Mouse (Mus musculus) kidney, postnatal 4 days (tissue): ENCODE results near the gene Ube3b.
A peak's percentile ranks its signal among the peaks of the same experiment; 100 is the strongest.

Experiments used
- DNase-seq, 2 experiments: peaks; one replicate each; pipeline ENCODE4 v3.0.0; 2021; ENCODE audit warnings: mixed read lengths in 2 of 2

Ube3b gene

DNA sequence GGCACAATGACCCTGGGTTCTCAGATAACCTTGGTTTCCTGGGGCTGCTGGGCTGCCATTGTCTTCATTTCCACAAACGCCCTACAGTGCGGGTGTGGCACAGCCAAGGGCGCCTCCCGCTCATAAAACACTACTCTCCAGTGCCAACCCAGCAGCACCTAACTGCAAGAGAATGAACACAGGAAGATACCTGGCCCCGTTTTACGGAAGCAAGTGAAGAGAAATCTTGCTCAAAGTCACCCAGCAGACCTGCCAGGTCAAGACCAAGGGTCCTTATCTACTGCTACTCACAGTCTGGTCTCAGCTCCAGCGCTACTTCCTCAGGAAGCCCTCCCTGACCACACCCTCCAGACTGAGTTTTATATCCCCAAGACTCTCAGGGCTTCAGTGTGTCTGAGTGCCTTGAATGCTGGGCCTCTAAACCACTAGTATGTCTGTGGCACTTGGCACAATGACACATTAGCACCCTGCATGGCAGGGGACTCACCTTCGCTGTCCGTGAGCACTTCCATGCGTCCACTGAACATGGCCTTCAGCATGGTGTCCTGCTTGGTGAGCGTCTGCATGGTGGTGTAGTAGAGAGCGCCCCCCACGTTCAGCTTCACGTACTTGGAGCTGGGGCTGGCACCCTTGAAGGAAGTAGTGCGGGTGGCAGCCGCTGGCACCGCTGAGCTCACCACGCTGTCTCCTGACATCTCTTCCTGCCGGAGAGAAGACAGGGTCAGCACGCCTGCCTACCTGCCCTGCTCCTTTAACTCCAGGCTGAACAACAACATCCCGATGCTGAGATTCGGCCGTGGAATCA lies 5.8 kb upstream of the Ube3b start:
- DNase-seq, result no peak

GRCm38 (mm10) chr5:114378177-114378920 lies 2.1 kb upstream of the Ube3b start:
- no peak for DNase-seq

- no peak for DNase-seq
These were observed 1.5 kb upstream of the Ube3b start for GRCm38 (mm10) chr5:114378936-114379335.

DNA sequence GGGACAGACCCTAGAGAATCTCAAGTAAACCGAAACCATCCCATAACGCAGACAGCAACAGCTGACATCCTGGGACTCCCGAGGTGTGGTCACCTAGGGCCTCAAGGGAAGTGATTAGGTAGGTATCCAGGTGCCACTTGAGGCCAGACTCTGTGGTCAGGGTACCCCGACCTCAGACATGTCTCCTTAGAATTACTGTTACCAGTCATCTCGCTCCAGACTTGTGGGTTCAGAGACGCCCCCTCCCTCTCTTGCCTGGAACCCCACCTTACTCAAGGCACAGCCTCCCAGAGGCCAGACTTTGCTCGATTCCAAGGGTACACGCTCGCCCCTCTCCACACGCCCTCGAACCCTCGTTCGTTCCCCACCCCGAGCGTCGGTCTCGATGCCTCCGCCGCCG lies 644 bp upstream of the Ube3b start:
- DNase-seq, result no peak

GRCm38 (mm10) chr5:114381013-114381351 lies 575 bp downstream of the Ube3b start:
- no peak for DNase-seq

GRCm38 (mm10) chr5:114383184-114383904 lies 2.9 kb downstream of the Ube3b start:
- DNase-seq, result peak; percentile 76 to 77

- no peak for DNase-seq
These were observed 4.0 kb downstream of the Ube3b start for GRCm38 (mm10) chr5:114384448-114384847.

DNA sequence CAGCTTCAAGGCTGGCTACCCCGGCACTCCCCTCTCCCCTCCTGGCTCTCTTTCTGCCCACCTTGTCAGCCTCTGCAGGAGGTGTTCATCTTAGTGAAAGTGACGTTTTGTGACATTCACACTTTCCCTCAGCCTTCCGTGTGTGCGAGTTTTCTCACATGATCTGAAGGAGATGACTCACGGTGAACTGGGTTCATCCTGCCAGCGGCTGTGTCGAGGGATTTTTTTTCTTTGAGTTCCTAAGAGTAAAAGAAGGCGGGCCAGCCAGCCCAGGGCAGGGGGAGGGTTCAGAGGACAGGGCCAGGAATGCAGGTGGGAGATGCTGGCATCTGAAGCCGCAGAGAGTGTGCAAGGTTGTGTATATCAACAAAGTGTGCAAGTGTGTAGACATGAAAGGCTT lies 12.8 kb downstream of the Ube3b start:
- peak in 1 of 2 experiments; percentile 21 for DNase-seq

GRCm38 (mm10) chr5:114406592-114406991 lies 26.2 kb downstream of the Ube3b start:
- DNase-seq, result no peak

GRCm38 (mm10) chr5:114407269-114407668 lies 26.9 kb downstream of the Ube3b start:
- no peak for DNase-seq

- DNase-seq, result no peak
These were observed 27.4 kb downstream of the Ube3b start for GRCm38 (mm10) chr5:114407810-114408209.

DNA sequence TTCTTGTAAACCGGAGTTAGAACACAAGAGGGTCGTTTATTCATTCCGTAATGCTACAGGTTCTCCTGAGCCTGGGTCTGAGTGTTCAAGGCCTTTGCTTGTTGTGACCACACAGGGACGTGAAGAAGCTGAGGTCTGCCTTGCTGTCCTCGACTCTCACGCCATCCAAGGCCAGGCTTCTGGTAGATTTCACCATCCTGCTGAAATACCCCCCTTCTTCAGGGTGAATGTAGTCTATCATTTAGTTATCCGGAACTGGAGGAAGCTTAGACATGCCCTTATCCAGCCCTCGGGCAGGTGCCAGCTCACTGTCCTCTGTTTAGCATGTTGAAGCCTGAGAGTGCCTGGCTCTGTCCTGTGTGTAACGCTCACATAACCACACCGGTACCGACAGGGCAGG lies 28.4 kb downstream of the Ube3b start:
- no peak for DNase-seq

DNA sequence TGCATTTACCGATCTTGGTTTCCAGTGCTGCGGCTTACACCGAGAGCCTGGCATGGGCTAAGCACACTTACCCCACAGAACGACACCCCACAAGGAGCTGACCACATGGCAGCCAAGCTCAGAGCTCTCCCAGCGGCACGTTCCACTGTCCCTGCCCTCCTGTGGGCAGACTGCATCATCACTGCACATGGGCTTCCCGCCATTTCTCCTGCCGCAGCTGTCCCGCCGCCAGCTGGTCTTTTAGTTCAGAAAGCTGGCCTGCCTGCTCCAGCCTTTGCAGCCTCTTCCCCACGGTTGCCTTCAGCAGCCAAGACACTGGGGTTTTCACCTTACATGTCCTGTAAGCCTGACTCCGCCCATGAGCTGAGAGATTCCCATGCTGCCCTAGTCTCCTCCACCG lies 30.0 kb downstream of the Ube3b start:
- DNase-seq, result no peak

GRCm38 (mm10) chr5:114412361-114412998 lies 32.1 kb downstream of the Ube3b start:
- DNase-seq, result no peak

GRCm38 (mm10) chr5:114413067-114413735 lies 32.8 kb downstream of the Ube3b start:
- peak; percentile 24 to 44 for DNase-seq

- DNase-seq, result no peak
These were observed 35.2 kb downstream of the Ube3b start for GRCm38 (mm10) chr5:114415606-114416005.

- DNase-seq, result no peak
These were observed 36.4 kb downstream of the Ube3b start for GRCm38 (mm10) chr5:114416855-114417254.

DNA sequence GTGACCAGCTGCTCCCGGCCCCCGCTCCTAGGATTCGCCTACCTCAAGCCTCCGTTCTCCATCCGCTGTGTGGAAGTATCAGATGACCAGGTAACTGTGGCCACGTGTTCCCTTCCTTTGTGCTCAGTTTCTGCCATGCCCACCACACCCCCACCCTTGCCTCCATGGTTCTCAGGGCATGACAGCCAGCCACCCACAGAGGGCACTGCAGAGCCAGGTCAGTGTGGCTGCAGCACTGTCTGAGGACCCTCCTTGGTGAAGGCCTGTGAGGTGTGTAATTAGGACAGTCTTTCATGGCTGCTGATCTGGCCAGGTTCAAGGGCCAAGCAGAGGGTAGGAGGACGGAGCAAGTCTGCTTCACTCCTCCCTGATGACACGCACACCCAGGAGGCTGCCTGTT lies 38.1 kb downstream of the Ube3b start:
- peak; percentile 55 to 62 for DNase-seq

GRCm38 (mm10) chr5:114421561-114422298 lies 41.3 kb downstream of the Ube3b start:
- no peak for DNase-seq

DNA sequence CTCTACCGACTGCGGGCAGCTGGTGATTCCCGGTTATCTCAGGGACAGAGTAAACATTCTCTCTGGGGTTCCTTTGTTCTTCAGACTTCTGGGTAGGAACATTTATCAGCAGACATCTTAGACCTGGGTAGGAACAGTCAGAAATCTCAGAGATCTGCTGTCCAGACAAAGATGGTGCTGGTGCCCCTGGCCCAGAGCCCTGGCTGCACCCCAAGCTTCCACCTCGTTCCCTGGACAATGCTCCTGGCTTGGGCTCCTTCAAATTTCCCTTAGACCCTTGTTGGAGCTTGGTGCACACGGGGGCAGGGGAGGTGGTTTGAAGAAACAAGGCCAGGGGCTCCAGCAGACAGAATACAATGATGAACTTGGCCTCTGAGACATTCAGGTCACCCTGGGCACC lies 42.2 kb downstream of the Ube3b start:
- DNase-seq, result no peak

DNA sequence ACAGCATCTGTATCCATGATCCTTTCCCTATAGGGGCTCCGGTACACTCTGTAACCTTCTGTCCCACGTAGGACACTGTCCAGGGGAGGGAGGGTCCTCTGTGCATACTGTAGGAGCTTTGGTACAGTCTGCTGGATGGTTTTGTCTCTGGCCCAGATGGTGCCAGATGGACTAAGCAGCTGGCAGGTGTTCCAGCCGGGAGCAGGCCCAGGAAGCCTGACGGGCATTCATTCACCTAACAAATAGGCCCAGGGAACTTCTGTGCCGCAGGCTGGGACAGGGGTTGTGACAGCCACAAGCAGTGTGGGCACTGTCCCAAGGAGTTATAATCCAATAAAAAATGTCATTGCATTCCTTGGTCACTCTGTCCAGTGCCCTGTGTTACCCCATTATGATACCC lies 43.6 kb downstream of the Ube3b start:
- no peak for DNase-seq

DNA sequence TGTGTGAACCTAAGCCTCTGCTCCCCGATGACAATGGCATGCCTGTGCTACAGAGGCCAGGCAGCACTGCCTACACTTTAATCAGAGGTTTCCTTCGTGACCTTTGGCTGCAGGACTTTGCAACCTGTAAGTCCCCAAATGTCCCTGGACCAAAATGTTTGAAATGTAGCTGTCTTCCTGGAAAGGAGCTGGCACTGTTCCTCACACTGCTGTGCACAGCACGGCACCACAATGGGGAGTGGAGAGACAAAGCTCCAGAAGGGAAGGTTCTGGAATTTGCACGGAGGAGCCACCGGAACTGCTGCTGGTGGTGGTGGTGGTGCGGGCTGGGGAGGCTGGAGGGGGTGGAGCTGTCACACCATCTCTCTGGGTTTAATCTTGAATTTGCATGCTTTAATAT lies 46.3 kb downstream of the Ube3b start:
- DNase-seq, result no peak
